Mouse (Mus musculus) G1E (cell line): ENCODE results near the gene Cdkn2a.

Experiments
- CTCF ChIP-seq: IDR thresholded peaks from 2 replicates; pipeline ENCODE4 v1.5.1; 2012; ENCODE audit warnings: low read depth, low read length, inconsistent platforms, mixed read lengths
- GATA1 ChIP-seq: IDR thresholded peaks from 2 replicates; pipeline ENCODE4 v1.6.1; 2012; ENCODE audit warnings: borderline replicate concordance, low read length, inconsistent platforms, mixed read lengths

DNA sequence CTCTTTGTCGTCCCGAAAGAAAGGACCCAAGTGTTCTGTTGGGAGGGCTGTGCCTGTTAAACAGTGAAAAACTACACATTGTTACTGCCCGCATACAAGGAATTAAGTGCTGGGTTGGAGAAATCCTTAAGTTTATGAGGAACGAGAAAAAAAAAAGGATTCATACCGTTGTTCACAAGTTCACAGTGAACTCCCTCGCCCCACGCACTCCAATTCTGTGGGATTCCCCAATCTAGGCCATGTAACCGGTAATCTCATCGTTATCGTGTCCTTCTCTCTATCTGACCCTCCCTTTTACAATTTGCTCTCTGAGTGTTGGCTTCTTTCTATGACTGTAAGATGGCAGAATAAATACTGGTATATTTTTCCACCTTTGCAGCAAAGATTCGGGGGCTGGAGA, 15.5 kb upstream of the Cdkn2a start:
- TF ChIP-seq GATA1: no peak
- no peak for TF ChIP-seq CTCF
